Mouse (Mus musculus): ENCODE results near the gene Spata31d1d. TPM values are rescaled to one million over a fixed set of nuclear protein-coding genes. Genes with fewer than 3 reads are reported as not detected.

The Spata31d1d gene
- not detected in 4 replicates for total RNA-seq (2023)

GRCm38 (mm10) chr13:59731652-59732051 lies at the start of gene Spata31d1d:
Gene Spata31d1d (minus strand): TSS chr13:59731752.

GRCm38 (mm10) chr13:59769296-59770163 lies 38.0 kb upstream of the Spata31d1d start, which contains the start of gene Isca1:
Gene Isca1 (minus strand): TSS chr13:59769810.

GRCm38 (mm10) chr13:59746711-59747110 lies 15.2 kb upstream of the Spata31d1d start, which contains the start of gene 1700014D04Rik:
Gene 1700014D04Rik (minus strand): TSS chr13:59746752.

GRCm38 (mm10) chr13:59711984-59712383 lies 19.6 kb downstream of the Spata31d1d start, which contains the start of gene Spata31d1b:
Gene Spata31d1b (plus strand): TSS chr13:59712284.

GRCm38 (mm10) chr13:59710230-59710629 lies 21.3 kb downstream of the Spata31d1d start, which contains the start of gene Spata31d1a:
Gene Spata31d1a (minus strand): TSS chr13:59710330.

GRCm38 (mm10) chr13:59694008-59694407 lies 37.5 kb downstream of the Spata31d1d start, which contains the start of gene 4921517D22Rik:
Gene 4921517D22Rik (minus strand): TSS chr13:59694108.

Other genes starting within 250 kb of the Spata31d1d start
- 54.1 to 69.6 TPM (median 56.8 TPM) in 4 replicates for gene Agtpbp1, start 146.5 kb downstream of the Spata31d1d start, total RNA-seq (2023)
- 56.5 to 67.1 TPM (median 63.9 TPM) in 4 replicates for gene Naa35, start 146.5 kb downstream of the Spata31d1d start, total RNA-seq (2023)
- 19.5 to 26.9 TPM (median 20.3 TPM) in 4 replicates for gene Golm1, start 55.9 kb downstream of the Spata31d1d start, total RNA-seq (2023)
- not detected in 4 replicates for gene 4921517D22Rik, start 37.6 kb downstream of the Spata31d1d start, total RNA-seq (2023)
- 0.09 TPM in 1 of 4 replicates, not detected in the others for gene Spata31d1a, start 21.4 kb downstream of the Spata31d1d start, total RNA-seq (2023)
- not detected in 4 replicates for gene Spata31d1b, start 19.5 kb downstream of the Spata31d1d start, total RNA-seq (2023)
- 0.17 to 0.18 TPM in 2 of 4 replicates, not detected in the others for gene 1700014D04Rik, start 15.0 kb upstream of the Spata31d1d start, total RNA-seq (2023)
- gene Isca1, start 38.1 kb upstream of the Spata31d1d start, total RNA-seq (2023), result 93.6 to 97.7 TPM (median 94.8 TPM) in 4 replicates
- gene Gm49354, start 50.5 kb upstream of the Spata31d1d start, total RNA-seq (2023), result not detected in 4 replicates
- 266 to 273 TPM (median 269 TPM) in 4 replicates for gene Tut7, start 91.4 kb upstream of the Spata31d1d start, total RNA-seq (2023)

All from B cell, adult 62 days (primary cell).